Mouse (Mus musculus): ENCODE data around the gene Camkk1. TPM values are rescaled to one million over a fixed set of nuclear protein-coding genes. Genes with fewer than 3 reads are reported as not detected.
A peak's percentile ranks its signal among the peaks of the same experiment; 100 is the strongest.

The Camkk1 gene
- polyA plus RNA-seq (2014; fragmentation: Nextera tagmentation; extraction: Ambion mirVana) = 4.4 and 4.5 TPM in 2 replicates

DNA sequence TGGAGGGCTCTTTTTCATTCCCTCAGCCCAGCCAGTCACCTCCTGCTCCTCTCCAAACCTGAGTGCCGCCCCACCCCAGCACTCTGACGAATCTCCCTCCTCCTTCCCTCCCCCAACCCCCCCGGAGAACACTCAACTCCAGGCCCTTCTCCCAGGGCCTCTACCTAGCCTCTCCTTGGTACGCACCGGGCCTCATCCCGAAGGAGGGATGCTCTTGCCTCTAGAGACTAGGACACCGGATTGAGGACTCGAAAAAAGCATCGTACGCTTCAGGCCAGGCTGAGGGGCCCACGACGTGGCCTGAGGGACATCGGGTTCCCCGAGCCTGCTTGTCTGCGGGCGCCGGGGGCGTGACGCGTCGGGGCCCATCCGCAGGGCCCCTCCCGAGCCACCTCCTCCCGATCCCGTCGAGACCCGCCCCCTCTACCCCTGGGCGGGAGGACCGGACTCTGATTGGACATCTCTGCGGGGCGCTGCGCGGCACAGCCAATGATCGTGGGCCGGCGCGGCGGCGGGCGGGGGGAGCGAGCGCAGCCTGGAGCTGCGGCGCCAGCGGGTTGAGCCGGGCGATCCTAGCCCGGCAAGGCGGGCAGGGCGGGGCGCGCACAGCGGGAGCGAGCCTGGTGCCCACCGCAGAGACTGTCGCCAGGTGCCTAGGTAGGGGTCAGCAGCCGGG is at the start of gene Camkk1:
TSS of gene Camkk1 (plus strand) at position 538 of the 676 bp plus-strand sequence.
- peak within 1 kb of the TSS; percentile 56 for H3K9ac ChIP-seq (ENCODE audit: low read length)
- ATAC-seq (replicated peaks; ENCODE audit: low FRiP score, low TSS enrichment, low read depth) (peak; percentile 96), DNase-seq (ENCODE audit: low spot score) (peak; percentile 92)
- H3K4me2 ChIP-seq (ENCODE audit: low read length) = peak within 1 kb of the TSS; percentile 98
- 1% methylated on average over 56 of the region's 57 CpGs for WGBS
- H3K4me3 ChIP-seq (ENCODE audit: low read depth, low read length) = peak within 1 kb of the TSS; percentile 74
- H3K9me3 ChIP-seq (ENCODE audit: control insufficient read depth, low read length) = no peaks in the 10 kb centered on the region
- no peak within 1 kb of the TSS for H3K27ac ChIP-seq (ENCODE audit: low read depth)
- H3K27me3 ChIP-seq (replicated peaks; ENCODE audit: control insufficient read depth, insufficient read depth, low read length) = peaks cover 14% of the 10 kb centered on the region
- peaks cover 7% of the 10 kb centered on the region; the same call in 1 of the 2 replicates for H3K4me1 ChIP-seq (replicated peaks; ENCODE audit: control insufficient read depth, insufficient read depth, low read length)
- no peaks in the 10 kb centered on the region for H3K36me3 ChIP-seq (ENCODE audit: control insufficient read depth, insufficient read depth, low read length)

GRCm38 (mm10) chr11:72974995-72975503 is 43.8 kb upstream of the Camkk1 start:
- Histone ChIP-seq H3K4me3 (ENCODE audit: low read depth, low read length) (no peak overlapping the region), H3K27me3 (replicated peaks; ENCODE audit: control insufficient read depth, insufficient read depth, low read length) (no peaks in the 10 kb centered on the region), H3K9me3 (ENCODE audit: control insufficient read depth, low read length) (no peaks in the 10 kb centered on the region), H3K36me3 (ENCODE audit: control insufficient read depth, insufficient read depth, low read length) (no peaks in the 10 kb centered on the region), H3K4me2 (ENCODE audit: low read length) (no peak overlapping the region), H3K27ac (ENCODE audit: low read depth) (no peak overlapping the region), H3K9ac (ENCODE audit: low read length) (no peak overlapping the region), H3K4me1 (replicated peaks; ENCODE audit: control insufficient read depth, insufficient read depth, low read length) (no peaks in the 10 kb centered on the region)
- ATAC-seq (replicated peaks; ENCODE audit: low FRiP score, low TSS enrichment, low read depth) = no peak
- 77% methylated on average over 13 of the region's 13 CpGs for WGBS
- DNase-seq (ENCODE audit: low spot score) = no peak

DNA sequence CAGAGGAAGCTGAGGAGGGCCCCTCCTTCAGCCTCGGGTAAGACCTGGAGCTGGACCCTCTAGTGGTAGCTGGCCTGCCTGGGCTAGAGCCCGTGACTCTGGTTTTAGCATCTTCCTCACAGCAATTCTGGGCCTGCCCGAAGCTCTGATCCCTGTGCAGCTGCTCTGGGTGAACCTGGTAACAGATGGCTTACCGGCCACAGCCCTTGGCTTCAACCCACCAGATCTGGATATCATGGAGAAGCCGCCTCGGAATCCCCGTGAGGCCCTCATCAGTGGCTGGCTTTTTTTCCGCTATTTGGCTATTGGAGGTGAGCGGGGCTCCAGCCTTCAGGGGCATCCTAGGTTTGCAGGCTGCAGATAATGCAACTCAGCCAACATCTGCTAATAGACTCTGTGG is 36.3 kb upstream of the Camkk1 start:
- no peaks in the 10 kb centered on the region for H3K4me1 ChIP-seq (replicated peaks; ENCODE audit: control insufficient read depth, insufficient read depth, low read length)
- no peaks in the 10 kb centered on the region for H3K36me3 ChIP-seq (ENCODE audit: control insufficient read depth, insufficient read depth, low read length)
- H3K4me3 ChIP-seq (ENCODE audit: low read depth, low read length) = no peak overlapping the region
- H3K9me3 ChIP-seq (ENCODE audit: control insufficient read depth, low read length) = no peaks in the 10 kb centered on the region
- 87% methylated on average over 9 of the region's 9 CpGs for WGBS
- H3K4me2 ChIP-seq (ENCODE audit: low read length) = no peak overlapping the region
- no peak overlapping the region for H3K27ac ChIP-seq (ENCODE audit: low read depth)
- H3K9ac ChIP-seq (ENCODE audit: low read length) = no peak overlapping the region
- H3K27me3 ChIP-seq (replicated peaks; ENCODE audit: control insufficient read depth, insufficient read depth, low read length) = no peaks in the 10 kb centered on the region
- ATAC-seq (replicated peaks; ENCODE audit: low FRiP score, low TSS enrichment, low read depth) (no peak), DNase-seq (ENCODE audit: low spot score) (no peak)

DNA sequence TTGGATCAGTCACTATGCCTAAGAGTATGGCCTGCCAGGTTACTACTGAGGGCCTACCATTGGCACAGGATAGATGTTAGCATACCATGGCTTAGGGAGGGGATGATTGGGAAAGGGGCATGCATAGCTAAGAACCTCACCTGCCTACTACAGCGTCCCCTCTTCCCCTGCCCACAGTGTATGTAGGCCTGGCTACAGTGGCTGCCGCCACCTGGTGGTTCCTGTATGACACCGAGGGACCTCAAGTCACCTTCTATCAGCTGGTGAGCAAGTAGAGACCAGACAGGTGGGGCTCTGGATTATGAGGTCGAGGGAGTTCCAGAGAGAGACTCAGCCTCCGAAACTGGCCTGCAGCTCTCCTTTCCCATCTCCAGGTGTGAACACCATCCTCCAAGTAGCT is 35.5 kb upstream of the Camkk1 start:
- H3K4me3 ChIP-seq (ENCODE audit: low read depth, low read length) = no peak overlapping the region
- no peak overlapping the region for H3K4me2 ChIP-seq (ENCODE audit: low read length)
- H3K4me1 ChIP-seq (replicated peaks; ENCODE audit: control insufficient read depth, insufficient read depth, low read length) = no peaks in the 10 kb centered on the region
- H3K9me3 ChIP-seq (ENCODE audit: control insufficient read depth, low read length) = no peaks in the 10 kb centered on the region
- 45% methylated on average over 5 of the region's 5 CpGs for WGBS
- H3K27ac ChIP-seq (ENCODE audit: low read depth) = no peak overlapping the region
- no peaks in the 10 kb centered on the region for H3K27me3 ChIP-seq (replicated peaks; ENCODE audit: control insufficient read depth, insufficient read depth, low read length)
- no peaks in the 10 kb centered on the region for H3K36me3 ChIP-seq (ENCODE audit: control insufficient read depth, insufficient read depth, low read length)
- H3K9ac ChIP-seq (ENCODE audit: low read length) = no peak overlapping the region
- ATAC-seq (replicated peaks; ENCODE audit: low FRiP score, low TSS enrichment, low read depth) (0 out of 2 replicates have a peak, but pooled peaks have one; percentile 37), DNase-seq (ENCODE audit: low spot score) (no peak)

DNA sequence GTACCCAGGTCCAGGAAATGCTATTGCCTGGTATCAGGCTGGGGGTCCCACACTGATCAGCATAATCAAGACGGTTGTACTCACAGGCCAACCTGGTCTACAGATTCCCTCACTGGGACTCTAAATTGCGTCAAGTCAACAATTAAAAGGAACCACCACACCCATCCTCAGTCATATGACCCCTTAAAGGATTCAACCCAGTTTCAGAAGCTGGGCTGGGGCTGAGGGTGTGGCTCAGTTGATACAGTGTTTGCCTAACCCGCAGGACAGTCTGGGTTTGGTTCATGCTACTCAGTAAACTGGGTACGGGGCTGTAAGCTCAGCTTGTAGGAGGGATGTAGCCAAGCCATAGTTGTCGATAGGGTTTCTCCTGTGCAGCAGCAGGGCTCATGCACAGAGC is 32.1 kb upstream of the Camkk1 start:
- ATAC-seq (replicated peaks; ENCODE audit: low FRiP score, low TSS enrichment, low read depth) = 0 out of 2 replicates have a peak, but pooled peaks have one; percentile 25
- H3K4me2 ChIP-seq (ENCODE audit: low read length) = no peak overlapping the region
- no peak overlapping the region for H3K9ac ChIP-seq (ENCODE audit: low read length)
- WGBS = 75% methylated on average over 5 of the region's 5 CpGs
- DNase-seq (ENCODE audit: low spot score) = no peak
- H3K36me3 ChIP-seq (ENCODE audit: control insufficient read depth, insufficient read depth, low read length) = no peaks in the 10 kb centered on the region
- H3K4me1 ChIP-seq (replicated peaks; ENCODE audit: control insufficient read depth, insufficient read depth, low read length) = peaks cover 13% of the 10 kb centered on the region
- H3K9me3 ChIP-seq (ENCODE audit: control insufficient read depth, low read length) = no peaks in the 10 kb centered on the region
- no peak overlapping the region for H3K27ac ChIP-seq (ENCODE audit: low read depth)
- no peak overlapping the region for H3K4me3 ChIP-seq (ENCODE audit: low read depth, low read length)
- no peaks in the 10 kb centered on the region for H3K27me3 ChIP-seq (replicated peaks; ENCODE audit: control insufficient read depth, insufficient read depth, low read length)

- H3K9ac ChIP-seq (ENCODE audit: low read length) = no peak overlapping the region
- H3K4me1 ChIP-seq (replicated peaks; ENCODE audit: control insufficient read depth, insufficient read depth, low read length) = peaks cover 17% of the 10 kb centered on the region
- H3K27me3 ChIP-seq (replicated peaks; ENCODE audit: control insufficient read depth, insufficient read depth, low read length) = no peaks in the 10 kb centered on the region
- 65% methylated on average over 5 of the region's 5 CpGs for WGBS
- no peak for DNase-seq (ENCODE audit: low spot score)
- H3K36me3 ChIP-seq (ENCODE audit: control insufficient read depth, insufficient read depth, low read length) = no peaks in the 10 kb centered on the region
- H3K4me2 ChIP-seq (ENCODE audit: low read length) = no peak overlapping the region
- no peak for ATAC-seq (replicated peaks; ENCODE audit: low FRiP score, low TSS enrichment, low read depth)
- no peak overlapping the region for H3K27ac ChIP-seq (ENCODE audit: low read depth)
- no peaks in the 10 kb centered on the region for H3K9me3 ChIP-seq (ENCODE audit: control insufficient read depth, low read length)
- H3K4me3 ChIP-seq (ENCODE audit: low read depth, low read length) = no peak overlapping the region
These were observed 31.6 kb upstream of the Camkk1 start for GRCm38 (mm10) chr11:72987234-72987633.

DNA sequence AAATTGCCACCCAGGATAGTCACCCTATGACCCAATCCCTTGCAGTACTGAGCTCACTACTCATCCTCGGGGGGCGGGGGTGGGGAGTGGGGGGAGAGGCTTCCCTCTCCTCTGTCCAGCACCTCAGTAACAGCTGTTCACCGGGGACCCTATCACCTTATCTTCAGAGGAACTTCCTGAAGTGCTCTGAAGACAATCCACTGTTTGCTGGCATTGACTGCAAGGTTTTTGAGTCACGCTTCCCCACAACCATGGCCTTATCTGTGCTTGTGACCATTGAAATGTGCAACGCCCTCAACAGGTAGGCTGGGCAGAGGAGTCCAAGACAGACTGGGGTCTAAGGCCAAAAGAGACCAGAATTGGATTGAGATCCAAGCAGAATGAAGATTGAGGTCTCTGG is 31.0 kb upstream of the Camkk1 start:
- no peaks in the 10 kb centered on the region for H3K27me3 ChIP-seq (replicated peaks; ENCODE audit: control insufficient read depth, insufficient read depth, low read length)
- no peaks in the 10 kb centered on the region for H3K9me3 ChIP-seq (ENCODE audit: control insufficient read depth, low read length)
- ATAC-seq (replicated peaks; ENCODE audit: low FRiP score, low TSS enrichment, low read depth) (no peak), DNase-seq (ENCODE audit: low spot score) (no peak)
- no peak overlapping the region for H3K4me3 ChIP-seq (ENCODE audit: low read depth, low read length)
- H3K9ac ChIP-seq (ENCODE audit: low read length) = no peak overlapping the region
- H3K4me2 ChIP-seq (ENCODE audit: low read length) = no peak overlapping the region
- no peaks in the 10 kb centered on the region for H3K36me3 ChIP-seq (ENCODE audit: control insufficient read depth, insufficient read depth, low read length)
- H3K27ac ChIP-seq (ENCODE audit: low read depth) = no peak overlapping the region
- H3K4me1 ChIP-seq (replicated peaks; ENCODE audit: control insufficient read depth, insufficient read depth, low read length) = peaks cover 23% of the 10 kb centered on the region
- WGBS = 76% methylated on average over 5 of the region's 5 CpGs

- H3K9me3 ChIP-seq (ENCODE audit: control insufficient read depth, low read length) = no peaks in the 10 kb centered on the region
- H3K9ac ChIP-seq (ENCODE audit: low read length) = no peak overlapping the region
- no peak overlapping the region for H3K27ac ChIP-seq (ENCODE audit: low read depth)
- H3K4me3 ChIP-seq (ENCODE audit: low read depth, low read length) = no peak overlapping the region
- WGBS = 77% methylated on average over 6 of the region's 6 CpGs
- H3K4me2 ChIP-seq (ENCODE audit: low read length) = no peak overlapping the region
- H3K36me3 ChIP-seq (ENCODE audit: control insufficient read depth, insufficient read depth, low read length) = no peaks in the 10 kb centered on the region
- ATAC-seq (replicated peaks; ENCODE audit: low FRiP score, low TSS enrichment, low read depth) (no peak), DNase-seq (ENCODE audit: low spot score) (no peak)
- H3K27me3 ChIP-seq (replicated peaks; ENCODE audit: control insufficient read depth, insufficient read depth, low read length) = no peaks in the 10 kb centered on the region
- H3K4me1 ChIP-seq (replicated peaks; ENCODE audit: control insufficient read depth, insufficient read depth, low read length) = peaks cover 25% of the 10 kb centered on the region
These were observed 29.8 kb upstream of the Camkk1 start for GRCm38 (mm10) chr11:72989044-72989443.

DNA sequence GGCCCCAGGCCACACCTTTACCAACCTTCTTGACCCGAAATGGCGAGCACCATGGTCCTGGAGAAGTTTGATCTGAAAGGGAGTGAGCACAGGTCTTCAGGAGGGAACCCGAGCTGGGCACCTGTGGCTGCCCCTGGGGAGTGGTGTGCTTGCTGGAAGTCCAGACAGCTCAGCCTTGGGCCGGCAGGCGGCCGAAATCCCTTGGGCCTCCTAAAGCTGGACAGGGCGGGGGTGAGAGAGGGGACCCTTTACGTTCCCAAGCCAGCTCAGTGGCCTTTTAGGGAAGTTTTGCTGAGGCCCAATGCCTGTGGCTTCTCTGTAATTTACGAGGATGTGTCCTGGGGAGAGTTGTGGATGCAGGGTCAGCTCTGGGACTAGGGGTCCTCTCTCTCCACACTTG is 28.1 kb upstream of the Camkk1 start:
- Histone ChIP-seq H3K4me1 (replicated peaks; ENCODE audit: control insufficient read depth, insufficient read depth, low read length) (peaks cover 25% of the 10 kb centered on the region), H3K4me3 (ENCODE audit: low read depth, low read length) (no peak overlapping the region), H3K9ac (ENCODE audit: low read length) (no peak overlapping the region), H3K36me3 (ENCODE audit: control insufficient read depth, insufficient read depth, low read length) (no peaks in the 10 kb centered on the region), H3K9me3 (ENCODE audit: control insufficient read depth, low read length) (no peaks in the 10 kb centered on the region), H3K27ac (ENCODE audit: low read depth) (no peak overlapping the region), H3K27me3 (replicated peaks; ENCODE audit: control insufficient read depth, insufficient read depth, low read length) (no peaks in the 10 kb centered on the region), H3K4me2 (ENCODE audit: low read length) (no peak overlapping the region)
- no peak for DNase-seq (ENCODE audit: low spot score)
- no peak for ATAC-seq (replicated peaks; ENCODE audit: low FRiP score, low TSS enrichment, low read depth)
- 73% methylated on average over 9 of the region's 9 CpGs for WGBS
